Mouse (Mus musculus): Measurements from ENCODE around the gene Gpank1. TPM values are rescaled to one million over a fixed set of nuclear protein-coding genes. Genes with fewer than 3 reads are reported as not detected.

Gene Gpank1
- polyA plus RNA-seq (2017; shearing (Covaris generic)) = 65.3 TPM

DNA sequence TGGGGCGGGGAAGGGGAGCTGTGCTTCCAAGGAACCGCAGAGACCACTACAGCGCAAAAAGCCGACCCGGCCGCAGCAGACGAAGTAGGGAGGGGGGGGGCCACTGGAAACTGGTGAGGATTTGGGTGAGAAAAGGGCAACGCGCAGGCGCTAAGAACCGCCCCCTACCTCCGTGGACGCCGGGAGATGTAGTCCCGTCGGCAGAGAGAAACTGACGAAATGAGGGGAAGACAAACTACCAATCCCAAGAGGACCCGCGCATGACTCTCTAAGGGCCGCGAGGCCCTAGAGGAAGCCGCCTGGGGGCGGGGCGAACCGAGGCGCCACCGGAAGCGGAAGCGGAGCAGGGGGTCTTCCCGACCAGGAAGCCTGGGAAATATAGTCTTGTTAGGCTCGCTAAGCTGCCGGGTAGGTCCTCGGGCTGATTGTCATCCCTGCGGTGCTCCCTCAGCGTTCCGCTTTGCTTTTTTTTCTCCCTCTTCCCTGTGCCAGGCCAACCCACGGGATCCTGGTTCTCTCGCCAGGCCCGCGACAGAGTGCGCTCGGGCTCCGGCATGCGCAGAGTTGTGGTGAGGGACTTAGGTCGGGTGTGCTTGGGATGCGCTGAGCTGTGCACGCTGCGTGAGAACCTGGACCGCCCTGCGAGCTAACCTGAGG is at the start of gene Gpank1:
Gene Gpank1 (plus strand): TSS at position 313 of the 657 bp plus-strand sequence.

DNA sequence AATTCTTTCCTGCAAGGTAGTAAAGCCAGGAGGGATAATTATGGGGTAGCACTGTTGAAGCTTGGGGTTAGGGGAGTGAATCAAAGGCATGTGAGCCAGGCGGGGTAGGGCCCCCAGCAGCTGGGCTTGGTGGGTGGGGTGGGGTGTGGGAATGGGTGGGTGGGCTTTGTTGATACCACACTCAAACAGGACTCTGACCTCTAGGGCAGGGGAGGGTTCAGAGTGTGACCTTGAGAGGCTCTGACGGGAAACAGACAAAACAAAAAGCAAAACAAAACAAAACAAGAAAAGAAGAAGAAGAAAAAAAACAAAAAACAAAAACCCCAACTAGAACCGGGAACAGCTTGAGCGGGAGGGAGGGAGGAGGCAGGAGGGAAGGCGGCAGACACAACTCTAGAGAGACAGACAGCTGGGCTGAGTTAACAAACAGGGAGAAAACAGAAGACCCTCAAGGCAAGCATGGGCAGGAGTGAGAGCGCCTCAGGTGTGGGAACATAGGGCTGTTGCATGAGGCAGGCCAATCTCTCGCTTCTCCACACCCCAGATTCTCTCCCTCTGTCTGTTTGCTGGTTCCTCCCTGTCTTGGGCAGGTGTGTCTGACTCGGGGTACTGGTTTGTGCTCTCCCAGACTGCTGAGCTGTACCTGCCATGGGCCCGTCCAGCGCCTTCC is 44.6 kb upstream of the Gpank1 start, which contains the start of gene Ly6g6e:
Gene Ly6g6e (plus strand): TSS at position 396 of the 670 bp plus-strand sequence.

DNA sequence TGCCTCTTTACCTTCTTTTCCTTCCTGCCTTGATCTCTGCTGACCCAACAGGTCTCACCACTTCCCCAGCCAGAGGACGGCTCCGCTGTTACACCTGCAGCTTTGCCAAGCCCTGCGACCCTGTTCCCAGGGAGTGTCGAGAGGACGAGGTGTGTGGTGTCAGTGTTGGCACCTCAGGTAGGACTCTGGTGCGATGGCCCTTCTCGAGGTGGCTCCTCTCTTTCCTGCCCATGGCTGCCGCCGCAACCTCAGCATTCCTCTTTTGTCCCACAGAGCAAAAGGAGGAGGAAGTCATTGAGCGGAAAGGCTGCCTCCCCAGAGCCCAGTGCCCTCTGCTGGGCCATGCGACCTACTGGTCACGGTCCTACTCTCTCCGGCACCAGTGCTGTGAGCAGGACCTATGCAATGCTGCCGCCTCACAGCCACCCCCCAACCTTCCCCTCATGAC is 43.4 kb upstream of the Gpank1 start, which contains the start of gene Ly6g6d:
Gene Ly6g6d (minus strand): TSS at position 280 of the 448 bp plus-strand sequence.

DNA sequence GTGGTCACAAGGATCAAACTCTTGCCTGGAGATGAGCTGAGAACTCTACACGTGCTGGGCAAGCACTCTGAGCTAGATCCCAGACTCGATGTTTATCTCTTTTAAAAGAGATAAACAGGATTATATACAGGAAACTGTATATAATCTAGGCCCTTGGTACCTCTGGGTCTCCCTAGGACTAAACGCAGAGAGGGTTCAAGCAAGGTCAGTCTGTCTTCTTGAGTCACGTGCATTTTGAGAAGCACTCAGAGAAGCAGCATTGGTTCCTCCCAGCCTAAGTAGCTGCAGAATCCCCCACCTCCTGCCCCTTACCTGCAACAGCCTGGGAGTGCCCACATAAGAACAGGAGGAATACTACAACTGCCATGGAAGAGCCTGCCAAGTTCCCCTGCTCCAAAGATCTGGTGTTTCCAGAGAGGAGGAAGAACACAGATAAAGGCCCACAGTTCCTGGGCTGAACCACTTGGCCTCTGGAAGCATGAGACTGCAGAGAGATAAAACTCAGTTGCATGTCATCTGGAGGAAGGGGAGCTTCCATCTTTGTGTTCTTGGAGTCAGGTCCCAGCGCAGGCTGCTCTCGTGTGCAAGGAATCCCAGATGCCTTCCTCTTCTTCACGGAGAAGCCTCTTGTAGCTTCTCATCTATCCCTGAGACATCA is 35.9 kb upstream of the Gpank1 start, which contains the start of gene Ly6g6f:
Gene Ly6g6f (minus strand): TSS at position 403 of the 658 bp plus-strand sequence.

DNA sequence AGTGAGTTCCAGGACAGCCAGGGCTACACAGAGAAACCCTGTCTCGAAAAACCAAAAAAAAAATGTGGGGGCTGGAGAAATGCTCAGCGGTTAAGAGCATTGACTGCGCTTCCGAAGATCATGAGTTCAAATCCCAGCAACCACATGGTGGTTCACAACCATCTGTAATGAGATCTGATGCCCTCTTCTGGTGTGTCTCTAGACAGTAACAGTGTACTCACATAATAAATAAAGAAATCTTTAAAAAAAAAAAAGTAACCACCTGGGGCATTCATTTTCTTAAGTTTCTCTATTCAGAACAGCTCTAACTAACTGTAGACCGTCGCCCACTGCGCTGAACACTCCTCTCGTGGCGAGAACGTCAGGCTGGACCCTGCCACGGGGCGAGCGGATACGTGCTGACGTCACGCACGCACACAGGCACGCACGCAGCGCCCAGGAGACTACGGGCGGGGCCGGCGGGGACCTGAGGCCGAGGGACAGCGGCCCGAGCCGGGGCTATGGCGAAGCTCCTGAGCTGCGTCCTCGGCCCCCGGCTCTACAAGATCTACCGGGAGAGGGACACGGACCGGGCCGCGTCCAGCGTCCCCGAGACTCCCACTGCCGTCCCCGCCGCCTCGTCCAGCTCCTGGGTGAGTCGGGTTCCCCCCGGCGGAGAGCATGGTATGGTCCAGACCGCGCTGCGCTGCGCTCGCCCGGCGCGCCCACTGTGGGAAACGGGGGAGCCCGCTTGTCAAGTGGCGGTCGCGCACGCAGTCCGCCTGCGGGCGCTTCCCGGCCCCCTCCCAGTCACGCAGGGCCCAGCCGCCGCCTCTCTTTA is 32.2 kb upstream of the Gpank1 start, which contains the start of gene Abhd16a:
Gene Abhd16a (plus strand): TSS at position 439 of the 820 bp plus-strand sequence.

DNA sequence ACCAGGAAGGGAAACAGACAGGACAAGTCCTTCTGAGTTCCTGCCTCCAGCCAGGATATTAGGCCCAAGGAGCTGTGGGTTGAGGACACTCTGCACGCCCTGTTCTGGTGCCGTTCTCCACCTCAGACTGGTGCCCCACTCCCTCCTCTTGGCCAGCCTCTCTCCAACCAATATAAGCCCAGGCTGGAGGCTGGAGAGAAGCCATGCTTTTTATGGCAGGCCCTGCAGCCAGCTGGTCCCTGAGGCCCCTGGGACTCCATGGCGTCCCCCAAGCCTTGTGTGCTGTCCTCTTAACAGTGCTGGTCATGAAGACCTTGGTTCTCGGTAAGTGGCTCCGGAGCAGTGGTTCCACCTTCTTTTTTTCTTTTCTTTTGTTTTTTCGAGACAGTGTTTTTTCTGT is 13.2 kb upstream of the Gpank1 start, which contains the start of gene Ly6g5c:
Gene Ly6g5c (plus strand): TSS at position 183 of the 400 bp plus-strand sequence.

DNA sequence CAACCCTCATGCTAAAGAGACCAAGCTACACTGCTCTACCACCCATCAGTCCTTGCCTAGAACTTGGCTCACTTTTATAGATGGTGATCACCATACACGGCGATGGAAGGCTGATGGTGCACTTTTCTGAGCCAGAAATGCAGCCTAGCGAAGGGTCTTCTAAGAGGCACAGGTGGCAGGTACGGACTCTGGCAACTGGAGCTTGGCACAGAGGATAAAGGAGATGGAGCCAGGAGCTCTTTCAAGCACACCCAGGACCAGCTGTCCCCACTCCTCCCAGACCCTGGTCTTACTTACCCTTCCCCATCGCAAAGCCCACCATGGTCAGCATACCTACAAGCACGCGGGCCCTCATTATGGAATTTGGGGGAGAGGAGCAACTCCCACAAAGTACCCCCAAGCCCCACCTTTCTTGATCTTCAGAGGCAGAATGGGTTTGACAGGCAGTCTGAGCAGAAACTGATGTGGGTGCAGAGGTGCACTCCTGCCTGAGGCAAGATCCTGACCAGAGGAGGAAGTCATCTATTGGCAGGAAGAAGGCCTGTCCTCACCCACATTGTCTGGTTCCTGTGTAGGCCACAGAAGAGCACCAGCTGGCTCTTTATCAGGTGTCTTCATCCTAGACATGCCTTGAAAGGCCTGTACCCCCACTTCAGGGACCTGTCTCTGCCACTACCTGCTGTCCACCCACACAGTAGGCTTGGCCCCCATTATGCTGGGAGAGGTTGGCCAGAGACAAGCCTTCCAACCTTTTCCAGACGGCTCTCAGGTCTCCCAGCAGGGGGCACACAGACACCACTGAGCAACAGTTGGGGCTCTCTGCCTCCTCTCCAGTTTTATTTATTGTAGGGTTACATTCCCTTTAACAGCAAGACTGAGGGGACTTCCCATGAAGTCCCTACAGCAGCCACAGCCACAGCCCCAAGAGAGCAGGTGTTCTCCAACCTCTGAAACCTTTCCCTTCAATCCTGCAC is 5.9 kb upstream of the Gpank1 start, which contains the start of gene Ly6g5b:
Gene Ly6g5b (minus strand): TSS at position 383 of the 974 bp plus-strand sequence.

DNA sequence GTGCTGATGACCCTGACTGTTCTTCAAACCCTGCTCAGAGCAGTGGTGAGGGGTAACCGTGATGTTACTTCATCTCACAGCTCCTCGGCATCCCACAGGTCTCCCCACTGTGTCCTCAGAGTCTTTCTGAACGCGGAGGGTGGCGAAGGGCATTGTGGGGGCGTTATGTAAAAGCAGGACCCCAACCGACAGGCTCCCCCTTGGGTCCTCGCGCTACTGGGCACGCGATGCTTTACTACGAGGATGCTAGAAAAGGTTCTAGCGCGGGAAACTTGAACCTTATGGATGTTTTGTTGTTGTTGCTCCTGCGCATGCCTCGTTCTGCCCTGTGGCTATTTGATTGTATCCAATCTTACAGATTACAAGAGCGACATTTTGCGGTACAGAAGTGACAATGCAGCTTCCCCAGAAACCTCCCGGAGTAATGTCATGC is 632 bp downstream of the Gpank1 start, which contains the start of gene Csnk2b:
Gene Csnk2b (minus strand): TSS at position 183 of the 433 bp plus-strand sequence.

DNA sequence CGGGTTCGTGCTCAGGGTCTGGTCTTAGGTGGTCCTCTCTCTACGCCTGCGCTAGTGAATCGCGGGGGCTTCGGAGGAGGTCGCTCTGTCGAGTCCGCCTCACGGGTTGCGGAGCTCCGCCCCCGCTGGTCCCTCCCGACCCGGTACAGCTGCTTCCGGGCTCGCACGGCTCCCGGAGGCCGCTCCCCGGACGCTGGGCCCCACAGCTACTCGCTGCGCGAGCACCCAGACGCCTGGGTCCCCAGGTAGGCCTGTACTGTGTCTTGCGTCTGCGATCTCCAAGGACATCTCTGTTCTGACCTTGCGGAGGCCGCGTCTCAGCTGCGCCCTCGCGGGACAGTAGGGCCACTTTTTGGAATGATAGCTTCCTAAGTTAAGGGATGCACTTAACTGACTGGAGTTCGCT is 5.0 kb downstream of the Gpank1 start, which contains the start of gene D17H6S53E:
Gene D17H6S53E (plus strand): TSS at position 168 of the 406 bp plus-strand sequence.

DNA sequence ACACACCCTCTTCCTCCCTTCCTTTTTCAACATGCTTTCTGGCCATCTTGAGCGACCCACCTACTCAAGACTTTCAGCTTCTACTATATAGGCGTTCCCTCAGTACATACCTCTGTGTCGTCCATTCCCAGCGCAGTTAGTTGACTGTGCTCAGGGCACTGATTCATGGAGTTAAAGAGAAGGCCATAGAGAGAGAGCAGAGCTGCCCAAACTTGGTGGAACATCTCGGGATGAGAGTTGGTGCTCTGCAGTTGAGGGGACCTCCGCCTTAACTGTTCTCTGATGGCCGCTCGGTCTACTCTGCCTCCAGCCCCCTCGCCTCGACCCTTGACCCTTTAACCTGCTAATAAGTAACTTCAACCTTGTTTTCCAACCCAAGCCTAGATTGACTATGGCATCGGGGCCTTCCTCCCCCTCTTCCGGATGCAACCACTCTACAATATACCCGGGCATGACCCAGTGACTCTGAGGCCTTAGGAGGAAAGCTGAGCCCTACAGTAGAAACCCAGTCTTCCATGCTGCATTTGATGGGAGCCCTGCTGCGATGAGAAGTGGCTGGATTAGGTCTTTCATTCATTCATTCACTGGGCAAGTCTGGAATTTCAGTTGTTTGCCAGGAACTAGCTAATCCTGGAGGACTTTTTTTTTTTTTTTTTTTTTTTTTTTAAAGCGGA is 10.4 kb downstream of the Gpank1 start, which contains the start of gene Apom:
Gene Apom (minus strand): TSS at position 551 of the 674 bp plus-strand sequence.

DNA sequence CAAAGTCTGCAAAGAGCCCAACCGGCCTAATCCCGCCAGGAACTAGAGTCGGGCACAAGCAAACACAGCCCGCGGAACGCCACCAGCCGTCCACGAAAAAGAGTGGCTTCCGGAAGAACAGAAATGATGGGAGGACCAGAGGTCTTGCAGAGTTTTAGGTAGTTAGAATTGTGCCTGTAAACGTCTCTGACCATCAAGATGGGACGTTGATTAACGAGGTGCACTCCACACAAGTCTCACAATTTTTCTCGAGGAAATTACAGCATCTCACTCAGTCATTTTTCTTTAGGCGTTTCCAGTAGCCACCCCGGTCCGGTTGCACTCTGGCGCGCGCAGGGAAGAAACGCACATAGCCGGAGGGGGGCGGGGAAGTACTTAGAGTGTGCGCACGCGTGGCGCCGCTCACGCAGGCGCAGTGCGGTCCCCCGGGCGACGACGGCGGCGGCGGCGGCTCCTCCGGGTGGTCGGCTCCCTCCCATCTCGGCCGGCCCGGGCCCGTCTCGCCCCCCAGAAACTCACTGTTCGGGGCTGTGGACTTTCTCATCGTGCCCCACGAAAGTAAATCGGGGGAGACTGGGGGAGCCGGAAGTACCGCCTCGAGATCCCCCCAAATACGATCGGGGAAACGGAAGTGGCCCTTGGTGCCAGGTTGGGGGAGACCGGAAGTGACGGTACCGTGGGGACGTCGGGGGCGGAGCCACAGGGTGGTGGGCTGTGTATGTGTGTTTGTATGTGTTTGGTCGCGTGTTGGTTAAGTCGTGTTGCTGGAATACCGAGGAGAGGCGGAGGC is 13.7 kb downstream of the Gpank1 start, which contains the start of gene Bag6:
Gene Bag6 (plus strand): TSS at position 378 of the 790 bp plus-strand sequence.

DNA sequence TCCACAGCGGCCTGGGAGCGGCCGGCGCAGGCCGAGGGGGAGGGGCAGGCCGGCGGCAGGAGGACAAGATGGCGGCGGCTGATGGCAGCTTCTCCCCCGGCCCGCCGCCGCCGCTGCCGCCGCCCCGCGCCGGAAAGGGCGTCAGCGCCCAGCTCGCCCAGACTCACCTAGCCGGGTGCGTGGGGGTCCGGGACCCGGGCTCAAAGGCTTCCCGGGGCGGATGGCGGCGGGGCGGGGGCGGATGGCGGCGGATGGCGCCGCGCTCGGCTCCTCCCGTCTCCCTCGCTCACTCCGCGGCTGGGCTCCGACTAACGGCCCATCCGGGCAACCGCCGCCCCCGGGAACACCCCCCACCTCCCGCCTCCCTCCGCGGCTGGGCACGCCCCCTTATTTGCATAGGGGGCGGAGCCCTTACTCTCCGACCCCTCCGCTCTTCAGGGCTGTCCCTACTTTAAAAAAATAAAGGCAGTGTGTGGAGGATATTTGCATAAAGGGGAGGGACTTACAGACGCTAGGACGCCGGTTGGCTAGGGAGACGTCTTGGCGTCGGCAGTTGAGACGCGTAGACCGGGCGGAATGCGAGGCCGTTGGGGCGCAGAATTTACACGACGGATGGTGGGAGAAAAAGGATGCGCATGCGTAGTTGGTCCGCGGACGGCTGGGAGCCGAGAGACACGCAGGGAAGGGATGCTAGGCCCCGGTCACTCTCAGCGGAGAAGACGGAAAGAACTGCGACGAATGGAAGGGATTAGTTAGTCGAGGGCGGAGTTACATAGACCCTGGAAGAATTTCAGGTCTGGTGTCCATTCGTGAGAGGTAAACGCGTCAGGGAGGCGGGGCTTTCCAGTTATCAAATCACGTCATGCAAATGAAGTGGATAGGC is 43.6 kb downstream of the Gpank1 start, which contains the start of gene Prrc2a:
Gene Prrc2a (minus strand): TSS at position 330 of the 883 bp plus-strand sequence.

Other genes starting within 250 kb of the Gpank1 start
- 0.38 TPM for gene Zbtb12, start 242.0 kb upstream of the Gpank1 start, polyA plus RNA-seq (2017; shearing (Covaris generic))
- not detected for gene Gm20547, start 239.4 kb upstream of the Gpank1 start, polyA plus RNA-seq (2017; shearing (Covaris generic))
- 1.4 TPM for gene C2, start 223.2 kb upstream of the Gpank1 start, polyA plus RNA-seq (2017; shearing (Covaris generic))
- gene Ehmt2, start 223.0 kb upstream of the Gpank1 start, polyA plus RNA-seq (2017; shearing (Covaris generic)) = 55.0 TPM
- not detected for gene Slc44a4, start 207.0 kb upstream of the Gpank1 start, polyA plus RNA-seq (2017; shearing (Covaris generic))
- 63.5 TPM for gene Neu1, start 190.2 kb upstream of the Gpank1 start, polyA plus RNA-seq (2017; shearing (Covaris generic))
- 1,521 TPM for gene Hspa1b, start 162.2 kb upstream of the Gpank1 start, polyA plus RNA-seq (2017; shearing (Covaris generic))
- 90.8 TPM for gene Gm20481, start 151.5 kb upstream of the Gpank1 start, polyA plus RNA-seq (2017; shearing (Covaris generic))
- 909 TPM for gene Hspa1a, start 149.3 kb upstream of the Gpank1 start, polyA plus RNA-seq (2017; shearing (Covaris generic))
- not detected for gene Hspa1l, start 148.8 kb upstream of the Gpank1 start, polyA plus RNA-seq (2017; shearing (Covaris generic))
- gene Lsm2, start 139.6 kb upstream of the Gpank1 start, polyA plus RNA-seq (2017; shearing (Covaris generic)) = 50.0 TPM
- gene Vars, start 120.5 kb upstream of the Gpank1 start, polyA plus RNA-seq (2017; shearing (Covaris generic)) = 214 TPM
- gene Vwa7, start 104.9 kb upstream of the Gpank1 start, polyA plus RNA-seq (2017; shearing (Covaris generic)) = 0.37 TPM
- not detected for gene Sapcd1, start 93.4 kb upstream of the Gpank1 start, polyA plus RNA-seq (2017; shearing (Covaris generic))
- gene Msh5, start 74.7 kb upstream of the Gpank1 start, polyA plus RNA-seq (2017; shearing (Covaris generic)) = 2.2 TPM
- gene Clic1, start 71.5 kb upstream of the Gpank1 start, polyA plus RNA-seq (2017; shearing (Covaris generic)) = 334 TPM
- gene Ddah2, start 62.4 kb upstream of the Gpank1 start, polyA plus RNA-seq (2017; shearing (Covaris generic)) = 0.85 TPM
- gene Ly6g6c, start 56.1 kb upstream of the Gpank1 start, polyA plus RNA-seq (2017; shearing (Covaris generic)) = not detected
- gene Mpig6b, start 55.3 kb upstream of the Gpank1 start, polyA plus RNA-seq (2017; shearing (Covaris generic)) = not detected
- not detected for gene Ly6g6e, start 44.6 kb upstream of the Gpank1 start, polyA plus RNA-seq (2017; shearing (Covaris generic))
- gene Ly6g6d, start 43.4 kb upstream of the Gpank1 start, polyA plus RNA-seq (2017; shearing (Covaris generic)) = not detected
- not detected for gene Ly6g6f, start 35.8 kb upstream of the Gpank1 start, polyA plus RNA-seq (2017; shearing (Covaris generic))
- gene Abhd16a, start 32.2 kb upstream of the Gpank1 start, polyA plus RNA-seq (2017; shearing (Covaris generic)) = 79.3 TPM
- not detected for gene Ly6g5c, start 13.2 kb upstream of the Gpank1 start, polyA plus RNA-seq (2017; shearing (Covaris generic))
- 1.8 TPM for gene Ly6g5b, start 6.0 kb upstream of the Gpank1 start, polyA plus RNA-seq (2017; shearing (Covaris generic))
- gene Csnk2b, start 598 bp downstream of the Gpank1 start, polyA plus RNA-seq (2017; shearing (Covaris generic)) = 223 TPM
- 1.7 TPM for gene D17H6S53E, start 4.9 kb downstream of the Gpank1 start, polyA plus RNA-seq (2017; shearing (Covaris generic))
- gene Apom, start 10.6 kb downstream of the Gpank1 start, polyA plus RNA-seq (2017; shearing (Covaris generic)) = not detected
- 56.5 TPM for gene Bag6, start 13.7 kb downstream of the Gpank1 start, polyA plus RNA-seq (2017; shearing (Covaris generic))
- gene Prrc2a, start 43.4 kb downstream of the Gpank1 start, polyA plus RNA-seq (2017; shearing (Covaris generic)) = 24.5 TPM
- not detected for gene Aif1, start 54.6 kb downstream of the Gpank1 start, polyA plus RNA-seq (2017; shearing (Covaris generic))
- gene Lst1, start 67.0 kb downstream of the Gpank1 start, polyA plus RNA-seq (2017; shearing (Covaris generic)) = 4.4 TPM
- 1,113 TPM for gene Ltb, start 73.0 kb downstream of the Gpank1 start, polyA plus RNA-seq (2017; shearing (Covaris generic))
- 156 TPM for gene Tnf, start 80.6 kb downstream of the Gpank1 start, polyA plus RNA-seq (2017; shearing (Covaris generic))
- gene Lta, start 83.9 kb downstream of the Gpank1 start, polyA plus RNA-seq (2017; shearing (Covaris generic)) = 55.4 TPM
- gene Gm16181, start 99.4 kb downstream of the Gpank1 start, polyA plus RNA-seq (2017; shearing (Covaris generic)) = not detected
- 4.8 TPM for gene Atp6v1g2, start 112.2 kb downstream of the Gpank1 start, polyA plus RNA-seq (2017; shearing (Covaris generic))
- 15.0 TPM for gene Nfkbil1, start 114.3 kb downstream of the Gpank1 start, polyA plus RNA-seq (2017; shearing (Covaris generic))
- gene Ddx39b, start 120.3 kb downstream of the Gpank1 start, polyA plus RNA-seq (2017; shearing (Covaris generic)) = 149 TPM
- gene H2-D1, start 141.3 kb downstream of the Gpank1 start, polyA plus RNA-seq (2017; shearing (Covaris generic)) = 6,702 TPM
- gene H2-Q1, start 198.9 kb downstream of the Gpank1 start, polyA plus RNA-seq (2017; shearing (Covaris generic)) = 0.89 TPM
- 19.2 TPM for gene H2-Q2, start 220.8 kb downstream of the Gpank1 start, polyA plus RNA-seq (2017; shearing (Covaris generic))

Data from effector memory CD4-positive, alpha-beta T cell, adult 7 months (primary cell).